Comparison of ENCODE assay signal across 9 mouse cellular contexts in the genomic region with DNA sequence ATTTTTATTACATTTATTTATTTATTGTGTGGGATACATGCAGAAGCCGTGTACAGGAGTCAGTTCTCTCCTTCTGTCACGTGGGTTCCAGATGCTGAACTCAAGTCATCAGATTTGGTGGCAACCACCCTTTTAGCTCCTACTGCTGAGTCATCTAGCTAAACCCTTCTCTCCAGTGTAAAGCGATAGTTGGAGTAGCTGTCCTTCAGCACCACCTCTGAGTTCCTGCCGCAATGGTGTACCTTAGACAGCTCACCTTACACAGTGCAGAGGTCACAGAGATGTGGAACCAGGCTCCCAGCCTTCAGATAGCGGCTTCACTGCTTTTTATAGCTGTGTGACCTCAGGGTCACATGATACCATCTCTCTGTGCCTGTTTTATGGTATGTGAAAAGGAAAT.
DNase-seq lines count a peak whose midpoint lies in the region; ATAC-seq and TF ChIP-seq lines count a peak whose summit lies in the region.
"Had no signal": no experiment of that assay in that cellular context is flagged by ENCODE, and none has a peak within 500 bp of the region (broad histone marks: within the 10 kb centered on the region; RNA-seq: fewer than 3 reads in every experiment).

No protein-coding gene starts in this region.

- H3K27ac ChIP-seq in kidney, adult 2 months (ENCODE audit: insufficient read depth, low read depth, low read length) = no peak overlapping the region
- H3K27ac ChIP-seq: heart, embryonic 15.5 days had no signal

- H3K4me3 ChIP-seq in kidney, adult 2 months (ENCODE audit: insufficient read depth, low read depth, low read length) = no peak overlapping the region
- H3K4me3 ChIP-seq: heart, embryonic 15.5 days had no signal

- intact Hi-C loops in left cerebral cortex, postnatal 10 days (cut with DNase I) = no loop called here

- H3K36me3 ChIP-seq in kidney, adult 2 months (ENCODE audit: control insufficient read depth, insufficient read depth, low read length) = no peaks in the 10 kb centered on the region
- H3K36me3 ChIP-seq: heart, embryonic 15.5 days had no signal

- no peak for TF ChIP-seq CTCF in kidney, adult 2 months (conservative IDR thresholded peaks at IDR 0.05; ENCODE audit: insufficient read depth, insufficient read length, low read depth, low read length)

- no peaks in the 10 kb centered on the region for H3K4me1 ChIP-seq in kidney, adult 2 months (ENCODE audit: control insufficient read depth, insufficient read depth, low read length)
- H3K4me1 ChIP-seq: heart, embryonic 15.5 days had no signal

- 9% methylated on average over 5 of the region's 5 CpGs for WGBS in kidney, adult 2 months

- H3K27me3 ChIP-seq in kidney, adult 2 months (replicated peaks; ENCODE audit: control insufficient read depth, insufficient read depth, low read length) = no peaks in the 10 kb centered on the region

- ATAC-seq in megakaryocyte progenitor cell, adult 5-6 weeks (replicated peaks; ENCODE audit: poor library complexity) = peak; percentile 67

- DNase-seq in kidney, adult 2 months = peak; percentile 19
- no peak for DNase-seq in kidney, adult 18-20 months
- peak; percentile 51 for DNase-seq in Muller cell, postnatal 12 days (ENCODE audit: inconsistent ontology term)
- DNase-seq in induced T-regulatory cell, adult 2 months (ENCODE audit: low read depth) = peak; percentile 59
- DNase-seq in left cerebral cortex, postnatal 10 days (ENCODE audit: extremely low spot score in 1 of 2, low spot score in 2 of 2) = no peak
- DNase-seq in adrenal gland, adult (ENCODE audit: inconsistent age in 2 of 2, low spot score in 1 of 2) = no peak
- no peak for DNase-seq in frontal cortex, adult 2 months (ENCODE audit: extremely low spot score in 1 of 2, low spot score in 1 of 2)

- no peak for TF ChIP-seq POLR2A in kidney, adult 2 months (IDR thresholded peaks at IDR 0.05; ENCODE audit: low read depth, low read length)

Comparison
In these comparisons a context has a peak if more than half of its experiments do, and no peak if none do; other contexts are left out.
1. DNase-seq: peak in kidney, adult 2 months (single experiment), Muller cell, postnatal 12 days (single experiment) and induced T-regulatory cell, adult 2 months (single experiment); none in kidney, adult 18-20 months (single experiment), left cerebral cortex, postnatal 10 days (0 of 2), adrenal gland, adult (0 of 2) and frontal cortex, adult 2 months (0 of 2).